Mouse (Mus musculus) intestine, embryonic 15.5 days (tissue): ENCODE measurements around the gene Hoxa2. TPM values are rescaled to one million over a fixed set of nuclear protein-coding genes. Genes with fewer than 3 reads are reported as not detected.

Source experiments
- ATAC-seq: fragments of 200-750 bp; cut with Nextera tagmentation; 2 replicates; pipeline ENCODE4 v1.8.0; 2017; ENCODE audit warnings: moderate TSS enrichment, moderate library complexity
- H3K27ac ChIP-seq: fragments of 300-500 bp; sonication (generic); 2 replicates; pipeline ENCODE4 v1.5.1; 2015; ENCODE audit warnings: mild to moderate bottlenecking, inconsistent platforms
- H3K27me3 ChIP-seq: fragments of 300-500 bp; sonication (generic); replicated peaks from 2 replicates; pipeline ENCODE4 v1.6.1; 2015; ENCODE audit warnings: inconsistent platforms
- H3K36me3 ChIP-seq: fragments of 300-500 bp; sonication (generic); 2 replicates; pipeline ENCODE4 v1.6.1; 2015; ENCODE audit warnings: inconsistent platforms
- H3K4me1 ChIP-seq: fragments of 300-500 bp; sonication (generic); replicated peaks from 2 replicates; pipeline ENCODE4 v1.6.1; 2015; ENCODE audit warnings: inconsistent platforms
- H3K4me2 ChIP-seq: fragments of 300-500 bp; sonication (generic); replicated peaks from 2 replicates; pipeline ENCODE4 v1.6.1; 2015; ENCODE audit warnings: mild to moderate bottlenecking, inconsistent platforms
- H3K4me3 ChIP-seq: fragments of 300-500 bp; sonication (generic); replicated peaks from 2 replicates; pipeline ENCODE4 v1.5.1; 2015; ENCODE audit warnings: inconsistent platforms
- H3K9ac ChIP-seq: fragments of 300-500 bp; sonication (generic); 2 replicates; pipeline ENCODE4 v1.6.1; 2015; ENCODE audit warnings: inconsistent platforms
- H3K9me3 ChIP-seq: fragments of 300-500 bp; sonication (generic); 2 replicates; pipeline ENCODE4 v1.6.1; 2016; ENCODE audit warnings: inconsistent platforms
- WGBS: fragments of 180-500 bp; shearing (Covaris S2); methylation state at CpG from one replicate; pipeline ENCODE4 v1.1.7; 2015; 5-methylcytosine and 5-hydroxymethylcytosine counted together
- polyA plus RNA-seq: library from polyadenylated mRNA; unstranded; fragments of >200 nt; fragmentation: Nextera tagmentation; extraction: Ambion mirVana; gene quantifications from 2 replicates; pipeline ENCODE4 v1.2.1, GENCODE M21; 2015

Gene Hoxa2
- polyA plus RNA-seq, 1 experiment from 2014 or later: 8.6 TPM

DNA sequence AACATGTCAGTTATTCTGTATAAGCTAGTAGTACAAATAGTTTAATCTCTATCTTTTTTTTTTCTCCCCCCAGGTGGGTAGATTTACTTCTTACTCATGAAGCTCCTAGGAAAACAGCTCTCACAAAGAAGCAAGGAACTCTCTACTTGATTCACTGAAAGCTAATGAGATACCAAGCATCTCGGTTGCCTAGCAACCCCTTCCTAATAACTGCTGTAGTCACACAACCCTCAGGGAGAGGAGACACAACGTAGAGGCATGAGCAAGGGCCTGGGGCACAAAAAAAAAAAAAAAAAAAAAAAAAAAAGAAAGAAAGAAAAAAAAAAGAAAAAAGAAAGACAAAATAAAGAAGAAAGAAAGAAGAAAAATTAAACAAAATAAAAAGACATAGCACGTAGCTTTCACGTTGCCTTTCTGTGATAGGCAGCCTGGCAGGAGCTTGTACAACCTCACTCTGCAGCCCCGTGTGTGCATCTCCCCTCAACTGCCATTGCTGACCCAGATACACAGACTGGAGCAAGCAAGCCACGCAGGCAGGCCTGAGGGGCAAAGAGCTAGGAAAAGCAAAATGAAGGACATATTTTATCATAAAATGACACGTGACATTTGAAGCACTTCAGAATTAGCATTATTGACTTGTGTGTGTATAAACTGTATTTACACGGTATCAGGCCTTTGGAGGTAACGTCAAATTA is 26.6 kb downstream of the Hoxa2 start:
- Histone ChIP-seq H3K27me3 (no peaks in the 10 kb centered on the region), H3K9ac (no peak overlapping the region), H3K4me3 (no peak overlapping the region), H3K4me2 (no peak overlapping the region), H3K9me3 (no peaks in the 10 kb centered on the region), H3K27ac (no peak overlapping the region), H3K4me1 (no peaks in the 10 kb centered on the region), H3K36me3 (no peaks in the 10 kb centered on the region)
- 65% methylated on average over 9 of the region's 9 CpGs for WGBS
- no peak for ATAC-seq

DNA sequence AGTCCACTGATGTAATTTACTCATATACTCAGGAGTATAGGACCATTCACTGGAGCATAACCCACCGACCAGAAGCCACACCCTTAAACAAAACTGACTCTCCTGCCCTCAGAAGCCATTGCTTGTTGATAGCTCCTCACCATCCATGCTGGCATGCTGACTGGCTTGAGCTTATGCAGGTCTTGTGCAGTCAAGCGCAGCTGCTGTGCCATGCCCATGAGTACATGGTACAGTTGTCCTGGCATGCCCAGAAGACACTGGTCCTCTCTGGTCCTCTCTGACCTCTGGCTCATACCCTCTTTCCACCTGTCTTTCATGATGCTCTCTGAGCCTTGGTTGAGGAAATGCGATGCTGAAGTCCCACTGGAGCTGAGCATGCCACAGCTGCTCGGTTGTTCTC is 41.0 kb downstream of the Hoxa2 start:
- Histone ChIP-seq H3K9me3 (no peaks in the 10 kb centered on the region; the same call in 1 of the 2 replicates), H3K4me2 (no peak overlapping the region), H3K36me3 (no peaks in the 10 kb centered on the region), H3K27me3 (no peaks in the 10 kb centered on the region), H3K4me3 (no peak overlapping the region), H3K9ac (no peak overlapping the region), H3K4me1 (no peaks in the 10 kb centered on the region), H3K27ac (no peak overlapping the region)
- 79% methylated on average over 4 of the region's 4 CpGs for WGBS
- no peak for ATAC-seq

DNA sequence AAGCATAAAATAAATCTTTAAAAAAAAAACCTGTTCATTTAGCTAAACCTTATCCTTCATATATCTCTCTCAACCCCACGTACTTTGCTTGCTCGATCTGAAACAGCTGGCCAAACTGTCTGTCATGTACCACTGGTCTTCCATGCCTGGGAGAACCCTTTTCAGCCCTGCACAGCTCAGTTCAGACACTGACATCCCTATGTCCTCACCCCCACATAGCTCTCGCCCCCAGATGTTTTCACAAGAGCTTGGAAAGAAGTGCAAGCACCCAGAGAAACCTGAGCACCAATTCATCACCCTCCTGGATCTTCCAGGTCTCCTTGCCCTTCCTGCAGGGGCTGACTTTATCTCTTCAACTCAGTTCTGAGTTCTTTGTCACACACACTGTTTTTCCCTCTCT is 43.5 kb downstream of the Hoxa2 start:
- ATAC-seq: no peak
- WGBS: 53% methylated on average over 3 of the region's 3 CpGs
- Histone ChIP-seq H3K4me2 (no peak overlapping the region), H3K4me1 (peaks cover 2% of the 10 kb centered on the region; the same call in 1 of the 2 replicates), H3K27me3 (no peaks in the 10 kb centered on the region), H3K4me3 (no peak overlapping the region), H3K9ac (no peak overlapping the region), H3K27ac (no peak overlapping the region), H3K9me3 (no peaks in the 10 kb centered on the region), H3K36me3 (no peaks in the 10 kb centered on the region)

DNA sequence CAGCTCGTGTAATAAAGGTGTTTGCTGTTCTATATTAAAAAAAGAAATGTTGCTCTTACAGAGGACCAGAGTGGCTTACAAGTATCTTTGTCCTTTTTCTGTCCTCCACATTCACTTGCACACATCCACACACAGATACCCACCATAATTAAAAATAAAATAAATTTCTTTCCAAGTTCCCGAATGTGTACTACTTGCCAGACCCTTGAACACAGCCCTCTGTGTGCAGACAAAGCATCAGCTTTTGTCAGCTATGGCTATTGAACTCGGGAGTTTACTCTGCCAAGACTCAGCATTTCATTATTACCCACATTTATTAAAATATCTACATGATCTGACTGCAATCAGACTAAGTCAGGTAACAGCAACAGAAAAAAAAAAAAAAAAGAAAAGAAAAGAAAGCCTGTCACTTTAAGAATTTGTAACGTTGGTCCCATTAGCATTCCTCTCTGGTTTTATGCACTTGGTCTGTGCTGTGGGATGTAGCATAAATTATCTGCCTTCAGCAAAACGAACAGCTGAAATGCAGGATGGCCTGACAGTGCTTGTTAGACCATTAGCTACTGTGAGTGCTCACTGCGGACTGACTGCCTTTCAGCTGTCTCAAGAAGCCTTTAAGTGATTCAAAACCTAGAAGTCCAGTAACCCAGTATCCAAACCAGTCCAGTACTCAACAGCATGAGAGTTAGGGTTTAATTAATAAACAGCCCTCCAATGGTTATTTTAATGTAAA is 45.6 kb downstream of the Hoxa2 start:
- ATAC-seq: no peak
- no peak overlapping the region for H3K4me2 ChIP-seq
- H3K9ac ChIP-seq: no peak overlapping the region
- H3K9me3 ChIP-seq: no peaks in the 10 kb centered on the region
- peaks cover 4% of the 10 kb centered on the region; the same call in 1 of the 2 replicates for H3K4me1 ChIP-seq
- no peak overlapping the region for H3K4me3 ChIP-seq
- WGBS: 18% methylated on average over 6 of the region's 6 CpGs
- H3K27me3 ChIP-seq: 0 out of 2 replicates have a peak, but pooled peaks cover 4% of the 10 kb centered on the region
- H3K27ac ChIP-seq: no peak overlapping the region
- no peaks in the 10 kb centered on the region for H3K36me3 ChIP-seq

DNA sequence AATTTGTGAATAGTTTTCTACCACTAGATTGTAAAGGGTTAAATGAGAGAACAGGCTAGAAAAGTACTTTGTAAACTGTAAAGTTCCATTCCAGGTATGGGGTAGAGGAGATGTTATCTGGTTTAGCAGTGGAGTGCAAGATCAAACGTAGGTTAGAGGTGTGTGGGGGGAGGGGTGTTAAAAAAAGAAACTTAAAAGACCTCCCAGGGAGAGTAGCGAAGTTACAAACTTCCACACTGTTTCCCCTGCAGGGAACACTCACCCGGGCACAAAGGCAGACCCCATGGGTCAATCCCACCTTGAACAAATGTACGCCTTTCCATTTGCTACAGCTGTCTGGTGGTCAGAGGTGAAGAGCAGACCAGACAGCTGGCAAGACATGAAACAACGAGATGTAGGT is 48.7 kb downstream of the Hoxa2 start:
- no peaks in the 10 kb centered on the region for H3K36me3 ChIP-seq
- no peak overlapping the region for H3K9ac ChIP-seq
- no peak for ATAC-seq
- no peaks in the 10 kb centered on the region for H3K9me3 ChIP-seq
- peaks cover 9% of the 10 kb centered on the region; the same call in 1 of the 2 replicates for H3K4me1 ChIP-seq
- H3K27ac ChIP-seq: no peak overlapping the region
- H3K4me3 ChIP-seq: no peak overlapping the region
- H3K27me3 ChIP-seq: 0 out of 2 replicates have a peak, but pooled peaks cover 4% of the 10 kb centered on the region
- no peak overlapping the region for H3K4me2 ChIP-seq
- 38% methylated on average over 5 of the region's 5 CpGs for WGBS

Other genes starting within 250 kb of the Hoxa2 start
- gene Skap2, start 152.3 kb downstream of the Hoxa2 start, polyA plus RNA-seq: 37.0 and 40.3 TPM in 2 replicates
- gene Hoxa1, start 6.5 kb downstream of the Hoxa2 start, polyA plus RNA-seq: 0.86 and 1.2 TPM in 2 replicates
- 1.9 and 2.0 TPM in 2 replicates for gene 5730596B20Rik, start 12.7 kb upstream of the Hoxa2 start, polyA plus RNA-seq
- gene Hoxa4, start 26.9 kb upstream of the Hoxa2 start, polyA plus RNA-seq: 3.7 and 4.5 TPM in 2 replicates
- 22.9 and 25.1 TPM in 2 replicates for gene Hoxa5, start 39.8 kb upstream of the Hoxa2 start, polyA plus RNA-seq
- 2.2 and 2.3 TPM in 2 replicates for gene Hoxa6, start 43.9 kb upstream of the Hoxa2 start, polyA plus RNA-seq
- 5.8 and 6.2 TPM in 2 replicates for gene Hoxa3, start 48.5 kb upstream of the Hoxa2 start, polyA plus RNA-seq
- gene Gm28308, start 48.5 kb upstream of the Hoxa2 start, polyA plus RNA-seq: not detected in 2 replicates
- 7.5 and 9.4 TPM in 2 replicates for gene Hoxa7, start 57.0 kb upstream of the Hoxa2 start, polyA plus RNA-seq
- gene Hoxa9, start 66.3 kb upstream of the Hoxa2 start, polyA plus RNA-seq: 5.3 and 6.3 TPM in 2 replicates
- gene Hoxa10, start 76.0 kb upstream of the Hoxa2 start, polyA plus RNA-seq: 11.4 and 20.2 TPM in 2 replicates
- 2.0 and 3.3 TPM in 2 replicates for gene Hoxa11, start 81.0 kb upstream of the Hoxa2 start, polyA plus RNA-seq
- gene Hoxa13, start 96.0 kb upstream of the Hoxa2 start, polyA plus RNA-seq: 0.59 and 0.61 TPM in 2 replicates
- 0.05 and 0.20 TPM in 2 replicates for gene Evx1, start 148.7 kb upstream of the Hoxa2 start, polyA plus RNA-seq